Mouse (Mus musculus) lung, postnatal 0 days (tissue): Measurements from ENCODE around the gene Banp.

Experiments
- CTCF ChIP-seq: IDR thresholded peaks from 2 replicates; pipeline ENCODE4 v1.5.1; 2016; ENCODE audit warnings: antibody characterized with exemption, mild to moderate bottlenecking
- EP300 ChIP-seq: IDR thresholded peaks from 2 replicates; pipeline ENCODE4 v1.6.1; 2016; ENCODE audit warnings: antibody characterized with exemption, mild to moderate bottlenecking, control low read depth

DNA sequence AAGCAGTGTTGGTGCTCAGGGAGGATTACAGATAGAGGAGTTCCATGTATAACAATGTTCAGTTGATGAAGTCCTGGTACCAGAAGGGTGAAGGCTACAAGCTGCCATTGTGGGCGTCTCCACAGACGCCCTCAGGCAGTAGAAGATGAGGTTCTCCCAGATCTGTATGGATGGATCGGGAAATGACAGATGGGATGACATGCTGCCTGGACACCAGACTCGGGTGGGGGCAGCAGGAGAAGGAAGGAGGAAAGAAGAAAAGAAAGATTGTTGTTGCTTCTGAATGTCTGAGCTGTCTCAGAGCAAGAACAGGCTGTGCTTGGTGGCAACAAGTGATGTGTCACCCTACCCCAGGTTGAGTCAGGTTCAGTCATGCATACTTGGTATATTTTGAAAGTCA is 78.6 kb downstream of the Banp start:
- TF ChIP-seq CTCF (no peak), EP300 (no peak)
